Comparison of ENCODE assay signal across 8 mouse cellular contexts in the genomic region with DNA sequence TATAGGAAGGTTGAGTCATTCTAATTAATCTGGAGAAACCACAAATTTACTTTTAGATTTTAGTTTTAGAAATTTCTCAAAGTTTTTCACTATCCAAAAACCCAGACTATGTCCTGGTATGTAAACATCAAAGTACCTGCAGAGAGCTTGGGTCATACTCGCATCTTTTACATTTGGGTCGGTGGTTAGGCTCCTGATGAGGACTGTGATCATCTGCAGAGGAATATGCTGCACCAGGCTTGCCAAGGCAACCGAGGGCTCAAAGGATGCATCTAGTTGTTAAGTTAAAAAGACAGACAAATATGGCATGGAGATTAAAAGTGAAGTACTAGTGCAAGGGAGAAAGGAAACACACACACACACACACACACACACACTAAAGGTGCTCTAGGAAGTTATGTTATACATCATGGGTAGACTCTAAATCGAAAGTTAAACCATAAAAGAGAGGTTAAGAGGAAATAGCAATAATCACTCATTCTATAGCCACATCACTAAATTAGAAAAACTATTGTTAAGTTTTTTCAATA. TPM values are rescaled to one million over a fixed set of nuclear protein-coding genes. Genes with fewer than 3 reads are reported as not detected.
DNase-seq lines count a peak whose midpoint lies in the region; ATAC-seq and TF ChIP-seq lines count a peak whose summit lies in the region.

No protein-coding gene starts in this region.

- no peak overlapping the region for H3K27ac ChIP-seq in embryonic facial prominence, embryonic 15.5 days (replicated peaks)
- no peak overlapping the region for H3K27ac ChIP-seq in intestine, postnatal 0 days (ENCODE audit: low read depth, low read length)
- H3K27ac ChIP-seq in olfactory bulb, adult 2 months (ENCODE audit: insufficient read depth, low read depth, low read length) = no peak overlapping the region

- no peak for ATAC-seq in megakaryocyte, adult 5-6 weeks (ENCODE audit: poor library complexity, severe bottlenecking)
- no peak for ATAC-seq in embryonic facial prominence, embryonic 15.5 days (ENCODE audit: insufficient number of reproducible peaks, low FRiP score, low TSS enrichment, low read depth)
- ATAC-seq in intestine, postnatal 0 days = no peak

- TF ChIP-seq CTCF in intestine, postnatal 0 days (IDR thresholded peaks at IDR 0.05; ENCODE audit: low read depth) = no peak
- no peak for TF ChIP-seq CTCF in olfactory bulb, adult 2 months (IDR thresholded peaks at IDR 0.05; ENCODE audit: insufficient read depth, low read depth, low read length)

- no peak for DNase-seq in embryo, embryonic 9.5 days (ENCODE audit: extremely low spot score)
- no peak for DNase-seq in adrenal gland, postnatal 4 days (ENCODE audit: low spot score in 2 of 2)
- DNase-seq in embryo, embryonic 11 days = no peak

- peaks cover 56% of the 10 kb centered on the region for H3K36me3 ChIP-seq in megakaryocyte, embryonic 14.5 days (replicated peaks; ENCODE audit: low read length)
- H3K36me3 ChIP-seq in embryonic facial prominence, embryonic 15.5 days = peaks cover 17% of the 10 kb centered on the region
- H3K36me3 ChIP-seq in intestine, postnatal 0 days (ENCODE audit: control insufficient read depth, insufficient read depth) = peaks cover 20% of the 10 kb centered on the region; the same call in 1 of the 2 replicates

- H3K4me2 ChIP-seq in embryonic facial prominence, embryonic 15.5 days (replicated peaks) = peak overlapping the region; percentile 87
- peak overlapping the region; percentile 81 for H3K4me2 ChIP-seq in intestine, postnatal 0 days (replicated peaks; ENCODE audit: low read depth)

- H3K9ac ChIP-seq in embryonic facial prominence, embryonic 15.5 days = no peak overlapping the region
- H3K9ac ChIP-seq in intestine, postnatal 0 days (ENCODE audit: low read depth, low read length) = no peak overlapping the region

- no peaks in the 10 kb centered on the region for H3K9me3 ChIP-seq in megakaryocyte, embryonic 14.5 days
- H3K9me3 ChIP-seq in embryonic facial prominence, embryonic 15.5 days (replicated peaks) = no peaks in the 10 kb centered on the region
- H3K9me3 ChIP-seq in intestine, postnatal 0 days (ENCODE audit: control insufficient read depth) = no peaks in the 10 kb centered on the region

- H3K27me3 ChIP-seq in megakaryocyte, embryonic 14.5 days (replicated peaks) = no peaks in the 10 kb centered on the region
- H3K27me3 ChIP-seq in embryonic facial prominence, embryonic 15.5 days = no peaks in the 10 kb centered on the region
- no peaks in the 10 kb centered on the region for H3K27me3 ChIP-seq in intestine, postnatal 0 days (replicated peaks; ENCODE audit: control insufficient read depth, insufficient read depth, low read length)

- 75% methylated on average over 4 of the region's 4 CpGs for WGBS in embryonic facial prominence, embryonic 15.5 days
- 59% methylated on average over 4 of the region's 4 CpGs for WGBS in intestine, postnatal 0 days
- 54% methylated on average over 4 of the region's 4 CpGs for WGBS in olfactory bulb, adult 2 months

- TF ChIP-seq POLR2A in olfactory bulb, adult 2 months (IDR thresholded peaks at IDR 0.05; ENCODE audit: insufficient read depth, low read depth, low read length) = no peak

- peak overlapping the region; percentile 94 for H3K4me3 ChIP-seq in megakaryocyte, embryonic 14.5 days (replicated peaks)
- no peak overlapping the region; the same call in 1 of the 2 replicates for H3K4me3 ChIP-seq in embryonic facial prominence, embryonic 15.5 days (replicated peaks)
- peak overlapping the region; percentile 95 for H3K4me3 ChIP-seq in intestine, postnatal 0 days (ENCODE audit: low read depth, low read length)
- H3K4me3 ChIP-seq in olfactory bulb, adult 2 months (ENCODE audit: insufficient read depth, low read depth, low read length) = peak overlapping the region; percentile 27; the same call in 1 of the 2 replicates

- H3K4me1 ChIP-seq in megakaryocyte, embryonic 14.5 days = peaks cover 34% of the 10 kb centered on the region
- H3K4me1 ChIP-seq in embryonic facial prominence, embryonic 15.5 days = peaks cover 20% of the 10 kb centered on the region
- 0 out of 2 replicates have a peak, but pooled peaks cover 8% of the 10 kb centered on the region for H3K4me1 ChIP-seq in intestine, postnatal 0 days (replicated peaks; ENCODE audit: control insufficient read depth, insufficient read depth, low read length)
- no peaks in the 10 kb centered on the region for H3K4me1 ChIP-seq in olfactory bulb, adult 2 months (ENCODE audit: control insufficient read depth, insufficient read depth, low read length)

RNA-seq across cellular contexts. Expression of gene Usp38, which starts 2.6 kb away (rescaled TPM):
- 6.3 and 7.1 TPM in 2 replicates for polyA plus RNA-seq in megakaryocyte, embryonic 14.5 days (2012; ENCODE audit: insufficient read depth, low replicate concordance)
- total RNA-seq in megakaryocyte, adult 5-6 weeks (2015) = 30.0 and 32.1 TPM in 2 replicates
- total RNA-seq in megakaryocyte, adult 5-6 weeks (2017) = 31.2 and 34.1 TPM in 2 replicates
- 18.0 and 18.3 TPM in 2 replicates for polyA plus RNA-seq in embryonic facial prominence, embryonic 15.5 days (2015; fragmentation: Nextera tagmentation; extraction: Ambion mirVana)
- polyA plus RNA-seq in intestine, postnatal 0 days (2015; fragmentation: Nextera tagmentation; extraction: Ambion mirVana) = 9.4 and 10.6 TPM in 2 replicates
- polyA plus RNA-seq in olfactory bulb, adult 2 months (2012; ENCODE audit: insufficient read depth, insufficient read length, low replicate concordance, missing spikeins) = not detected in 2 replicates
- 10 to 100 TPM; 27.4 to 27.6 TPM for total RNA-seq in adrenal gland, postnatal 4 days (2021)
